Comparison of ENCODE assay signal across 8 mouse cellular contexts in genomic region chr5:115192828-115193195, GRCm38 (mm10). TPM values are rescaled to one million over a fixed set of nuclear protein-coding genes. Genes with fewer than 3 reads are reported as not detected.
DNase-seq lines count a peak whose midpoint lies in the region; ATAC-seq and TF ChIP-seq lines count a peak whose summit lies in the region.

No protein-coding gene starts in this region.

- TF ChIP-seq CTCF in CH12.LX (conservative IDR thresholded peaks at IDR 0.05 in 1 of 2, IDR thresholded peaks at IDR 0.05 in 1 of 2; ENCODE audit: low read depth in 2 of 2, low read length in 2 of 2): no peak
- no peak for TF ChIP-seq CTCF in liver, postnatal 0 days (IDR thresholded peaks at IDR 0.05; ENCODE audit: low read depth)

- no peak for TF ChIP-seq RAD21 in CH12.LX (IDR thresholded peaks at IDR 0.05; ENCODE audit: low read depth, low read length)

- DNase-seq in cerebellum, adult 9-10 months: peak; percentile 52
- DNase-seq in cerebellum, postnatal 4 days (ENCODE audit: low spot score in 2 of 2): no peak
- DNase-seq in CH12.LX (ENCODE audit: extremely low read depth): no peak
- no peak for DNase-seq in liver, postnatal 0 days
- DNase-seq in right cerebral cortex, postnatal 25 days: no peak
- DNase-seq in layer of hippocampus, adult 9-10 months (ENCODE audit: low spot score): no peak
- no peak for DNase-seq in spleen, postnatal 36 days (ENCODE audit: low spot score in 2 of 2)

- peaks cover 71% of the 10 kb centered on the region for H3K27me3 ChIP-seq in CH12.LX (replicated peaks)
- H3K27me3 ChIP-seq in forebrain, embryonic 16.5 days (replicated peaks; ENCODE audit: control insufficient read depth, insufficient read depth, low read length): peaks cover 6% of the 10 kb centered on the region; the same call in 1 of the 2 replicates
- H3K27me3 ChIP-seq in liver, postnatal 0 days (ENCODE audit: insufficient read depth, low read length): peaks cover 64% of the 10 kb centered on the region

- no peak overlapping the region for H3K9ac ChIP-seq in CH12.LX (ENCODE audit: insufficient read depth, low read depth)
- H3K9ac ChIP-seq in forebrain, embryonic 16.5 days (replicated peaks; ENCODE audit: low read depth, low read length): peak overlapping the region; percentile 73
- H3K9ac ChIP-seq in liver, postnatal 0 days (replicated peaks): no peak overlapping the region

- ATAC-seq in forebrain, embryonic 16.5 days: no peak
- ATAC-seq in liver, postnatal 0 days: no peak

- no peak for TF ChIP-seq POLR2A in CH12.LX (IDR thresholded peaks at IDR 0.05; ENCODE audit: low read depth, low read length)

- no peak overlapping the region for H3K27ac ChIP-seq in CH12.LX (ENCODE audit: insufficient read depth, low read depth)
- H3K27ac ChIP-seq in forebrain, embryonic 16.5 days (ENCODE audit: low read length): no peak overlapping the region
- H3K27ac ChIP-seq in liver, postnatal 0 days (ENCODE audit: low read depth): no peak overlapping the region

- peak overlapping the region; percentile 94 for H3K4me2 ChIP-seq in CH12.LX (ENCODE audit: insufficient read depth, low read depth, poor library complexity, severe bottlenecking)
- H3K4me2 ChIP-seq in forebrain, embryonic 16.5 days (ENCODE audit: low read length): peak overlapping the region; percentile 98
- no peak overlapping the region for H3K4me2 ChIP-seq in liver, postnatal 0 days (ENCODE audit: low read depth, low read length)

- TF ChIP-seq EP300 in CH12.LX (IDR thresholded peaks at IDR 0.05; ENCODE audit: low read length): no peak
- no peak for TF ChIP-seq EP300 in liver, postnatal 0 days (IDR thresholded peaks at IDR 0.05; ENCODE audit: low read depth)

- H3K4me3 ChIP-seq in CH12.LX (replicated peaks in 1 of 3; ENCODE audit: low read depth in 2 of 3, low read length in 2 of 3, poor library complexity in 1 of 3): no peak overlapping the region
- peak overlapping the region; percentile 64 for H3K4me3 ChIP-seq in forebrain, embryonic 16.5 days (replicated peaks; ENCODE audit: low read length)
- 0 out of 2 replicates have a peak overlapping the region, but pooled peaks have one; percentile 51 for H3K4me3 ChIP-seq in liver, postnatal 0 days (ENCODE audit: low read depth, low read length)

- no peaks in the 10 kb centered on the region for H3K36me3 ChIP-seq in CH12.LX (replicated peaks in 1 of 2; ENCODE audit: control insufficient read depth in 1 of 2, insufficient read depth in 1 of 2, low read length in 1 of 2)
- no peaks in the 10 kb centered on the region for H3K36me3 ChIP-seq in forebrain, embryonic 16.5 days (ENCODE audit: control insufficient read depth, insufficient read depth)
- no peaks in the 10 kb centered on the region for H3K36me3 ChIP-seq in liver, postnatal 0 days (replicated peaks; ENCODE audit: insufficient read depth, low read length)

- 13% methylated on average over 7 of the region's 7 CpGs for WGBS in forebrain, embryonic 16.5 days
- 8% methylated on average over 7 of the region's 7 CpGs for WGBS in liver, postnatal 0 days (ENCODE audit: insufficient replicate concordance)

- in situ Hi-C loops in CH12.LX (cut with MboI; ENCODE audit: low pct_ligation_motif_present, low pct_unique_long_range_greater_than_20kb, low sequenced_read_pairs): no loop called here

- dilution Hi-C loops in CH12.LX (cut with MboI; ENCODE audit: extremely low pct_ligation_motif_present, extremely low pct_unique_long_range_greater_than_20kb, low sequenced_read_pairs): no loop called here

- H3K9me3 ChIP-seq in CH12.LX (replicated peaks; ENCODE audit: low read length): peaks cover 3% of the 10 kb centered on the region
- no peaks in the 10 kb centered on the region for H3K9me3 ChIP-seq in forebrain, embryonic 16.5 days (ENCODE audit: control insufficient read depth, low read length)
- H3K9me3 ChIP-seq in liver, postnatal 0 days (ENCODE audit: low read length): no peaks in the 10 kb centered on the region

- H3K4me1 ChIP-seq in CH12.LX (ENCODE audit: control insufficient read depth in 1 of 2, insufficient read depth in 2 of 2): peaks cover 0 to 16% of the 10 kb centered on the region in 2 experiments; a peak in 2 of 4 replicates
- H3K4me1 ChIP-seq in forebrain, embryonic 16.5 days (replicated peaks; ENCODE audit: control insufficient read depth, insufficient read depth, low read length): peaks cover 27% of the 10 kb centered on the region
- peaks cover 13% of the 10 kb centered on the region for H3K4me1 ChIP-seq in liver, postnatal 0 days (ENCODE audit: insufficient read depth)

- H3K79me2 ChIP-seq in CH12.LX (replicated peaks; ENCODE audit: control insufficient read depth, extremely low read depth, insufficient read depth, poor library complexity, severe bottlenecking): no peaks in the 10 kb centered on the region

TF ChIP-seq in CH12.LX, 34 proteins besides CTCF, POLR2A, EP300 and RAD21:
- TF ChIP-seq JUN (IDR thresholded peaks at IDR 0.05; ENCODE audit: insufficient read depth, low read depth, low read length): no peak
- no peak for TF ChIP-seq SMC3 (IDR thresholded peaks at IDR 0.05; ENCODE audit: low read depth, low read length)
- no peak for TF ChIP-seq SIN3A (IDR thresholded peaks at IDR 0.05; ENCODE audit: low read length)
- no peak for TF ChIP-seq TBP (conservative IDR thresholded peaks at IDR 0.05; ENCODE audit: low read depth, low read length)
- TF ChIP-seq POLR2AphosphoS2 (IDR thresholded peaks at IDR 0.05; ENCODE audit: low read depth, low read length): no peak
- no peak for TF ChIP-seq KAT2A (IDR thresholded peaks at IDR 0.05; ENCODE audit: insufficient replicate concordance, low read length)
- no peak for TF ChIP-seq ELF1 (IDR thresholded peaks at IDR 0.05; ENCODE audit: low read depth, low read length)
- no peak for TF ChIP-seq JUND (conservative IDR thresholded peaks at IDR 0.05; ENCODE audit: low read depth, low read length)
- TF ChIP-seq IRF4 (IDR thresholded peaks at IDR 0.05; ENCODE audit: low read depth, low read length): no peak
- no peak for TF ChIP-seq MAFK (IDR thresholded peaks at IDR 0.05; ENCODE audit: insufficient replicate concordance, low read length)
- no peak for TF ChIP-seq GABPA (IDR thresholded peaks at IDR 0.05; ENCODE audit: insufficient replicate concordance, low read depth, low read length)

RNA-seq across cellular contexts. Expression of gene Cabp1, which starts 1.4 kb away (rescaled TPM):
- total RNA-seq in CH12.LX (2012; rRNA removed) (0.71 and 1.7 TPM in 2 replicates), CH12.LX (2014; rRNA removed) (0.38 and 0.59 TPM in 2 replicates)
- 1.7 and 1.8 TPM in 2 replicates for polyA plus RNA-seq in CH12.LX (2012; ENCODE audit: insufficient read length, low read depth)
- polyA plus RNA-seq in forebrain, embryonic 16.5 days (2015; fragmentation: Nextera tagmentation; extraction: Ambion mirVana): 8.3 and 9.2 TPM in 2 replicates
- not detected in 2 replicates for polyA plus RNA-seq in liver, postnatal 0 days (2015; fragmentation: Nextera tagmentation; extraction: Ambion mirVana)

RNA-seq across cellular contexts. Expression of gene Mlec, which starts 34.8 kb away (rescaled TPM):
- 128 and 144 TPM in 2 replicates for total RNA-seq in CH12.LX (2012; rRNA removed)
- 91.6 and 101 TPM in 2 replicates for total RNA-seq in CH12.LX (2014; rRNA removed)
- 143 and 164 TPM in 2 replicates for polyA plus RNA-seq in CH12.LX (2012; ENCODE audit: insufficient read length, low read depth)
- 19.3 and 21.1 TPM in 2 replicates for polyA plus RNA-seq in forebrain, embryonic 16.5 days (2015; fragmentation: Nextera tagmentation; extraction: Ambion mirVana)
- 8.2 and 10.1 TPM in 2 replicates for polyA plus RNA-seq in liver, postnatal 0 days (2015; fragmentation: Nextera tagmentation; extraction: Ambion mirVana)

RNA-seq across cellular contexts. Expression of gene Pop5, which starts 42.8 kb away (rescaled TPM):
- total RNA-seq in CH12.LX (2012; rRNA removed): 236 and 301 TPM in 2 replicates
- total RNA-seq in CH12.LX (2014; rRNA removed): 156 and 161 TPM in 2 replicates
- 127 and 163 TPM in 2 replicates for polyA plus RNA-seq in CH12.LX (2012; ENCODE audit: insufficient read length, low read depth)
- polyA plus RNA-seq in forebrain, embryonic 16.5 days (2015; fragmentation: Nextera tagmentation; extraction: Ambion mirVana): 85.3 and 101 TPM in 2 replicates
- 58.7 and 61.8 TPM in 2 replicates for polyA plus RNA-seq in liver, postnatal 0 days (2015; fragmentation: Nextera tagmentation; extraction: Ambion mirVana)

RNA-seq across cellular contexts. Expression of gene Unc119b, which starts 58.0 kb away (rescaled TPM):
- total RNA-seq in CH12.LX (2012; rRNA removed): 21.7 and 22.6 TPM in 2 replicates
- 11.9 and 13.3 TPM in 2 replicates for total RNA-seq in CH12.LX (2014; rRNA removed)
- polyA plus RNA-seq in CH12.LX (2012; ENCODE audit: insufficient read length, low read depth): 17.7 and 18.4 TPM in 2 replicates
- 35.3 and 39.8 TPM in 2 replicates for polyA plus RNA-seq in forebrain, embryonic 16.5 days (2015; fragmentation: Nextera tagmentation; extraction: Ambion mirVana)
- polyA plus RNA-seq in liver, postnatal 0 days (2015; fragmentation: Nextera tagmentation; extraction: Ambion mirVana): 6.9 and 8.0 TPM in 2 replicates

Comparison
In these comparisons a context has a peak if more than half of its experiments do, and no peak if none do; other contexts are left out.
1. H3K4me3 ChIP-seq: peak in forebrain, embryonic 16.5 days (single experiment) and liver, postnatal 0 days (single experiment); none in CH12.LX (0 of 3).